Mouse (Mus musculus) brain, embryonic 14.5 days (tissue): Measurements from ENCODE around the gene Abtb2.

ENCODE experiments used
- CTCF ChIP-seq: fragments of 200-500 bp; IDR thresholded peaks from 2 replicates; pipeline ENCODE4 v1.5.1; 2012; ENCODE audit warnings: inconsistent platforms, mild to moderate bottlenecking, moderate library complexity, borderline replicate concordance; ENCODE audit not compliant: insufficient read depth, insufficient read length; ENCODE audit errors: extremely low read depth
- POLR2A ChIP-seq: fragments of 200-500 bp; IDR thresholded peaks from 2 replicates; pipeline ENCODE4 v1.6.1; 2012; ENCODE audit warnings: mild to moderate bottlenecking, inconsistent platforms, borderline replicate concordance; ENCODE audit not compliant: poor library complexity, insufficient read depth, insufficient read length, severe bottlenecking; ENCODE audit errors: extremely low read depth

DNA sequence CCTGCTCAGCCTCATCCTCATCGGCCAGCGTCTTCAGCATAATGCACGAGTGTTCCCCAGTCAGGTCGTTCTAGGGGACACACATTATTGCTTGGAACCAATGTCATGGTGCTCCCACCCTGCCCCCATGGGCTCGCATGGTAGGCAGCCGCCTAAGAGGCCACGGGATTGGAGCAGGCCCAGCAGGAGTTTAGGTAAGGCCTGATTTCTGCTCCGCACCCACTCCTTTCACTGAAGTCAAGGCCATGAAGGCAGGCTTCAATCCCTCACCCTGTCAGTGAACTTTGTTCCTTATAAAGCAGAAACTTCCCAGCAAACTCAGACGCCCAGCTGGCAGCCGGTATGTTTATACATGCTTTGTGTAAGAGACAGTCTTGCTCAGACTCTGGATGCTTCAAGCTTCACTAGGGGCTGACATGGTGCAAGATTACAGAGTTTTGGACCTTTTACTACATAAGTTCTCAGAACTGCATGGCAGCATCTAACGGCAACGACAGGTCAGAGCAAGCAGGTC, 162.0 kb downstream of the Abtb2 start:
- no peak for TF ChIP-seq POLR2A
- no peak for TF ChIP-seq CTCF
